Mouse (Mus musculus) ES-Bruce4 (cell line): ENCODE measurements at regions not wholly inside any gene's neighbourhood (a gene's known extent, or its start where the extent isn't known, plus 50 kb on each side); places are given as distances from the start of the nearest gene placed in this dataset.

Experiments
- CTCF ChIP-seq: IDR thresholded peaks from one replicate; pipeline ENCODE4 v1.8.1; 2011; ENCODE audit warnings: low read depth, low read length
- POLR2A ChIP-seq: IDR thresholded peaks from one replicate; pipeline ENCODE4 v1.8.1; 2011; ENCODE audit warnings: low read length; ENCODE audit not compliant: insufficient read depth

- no peak for TF ChIP-seq CTCF
- no peak for TF ChIP-seq POLR2A
Observed at GRCm38 (mm10) chr1:193980571-193980970, 610.5 kb upstream of the Camk1g start.
